Mouse (Mus musculus): ENCODE results near the gene Dlg3.

Dlg3 gene

DNA sequence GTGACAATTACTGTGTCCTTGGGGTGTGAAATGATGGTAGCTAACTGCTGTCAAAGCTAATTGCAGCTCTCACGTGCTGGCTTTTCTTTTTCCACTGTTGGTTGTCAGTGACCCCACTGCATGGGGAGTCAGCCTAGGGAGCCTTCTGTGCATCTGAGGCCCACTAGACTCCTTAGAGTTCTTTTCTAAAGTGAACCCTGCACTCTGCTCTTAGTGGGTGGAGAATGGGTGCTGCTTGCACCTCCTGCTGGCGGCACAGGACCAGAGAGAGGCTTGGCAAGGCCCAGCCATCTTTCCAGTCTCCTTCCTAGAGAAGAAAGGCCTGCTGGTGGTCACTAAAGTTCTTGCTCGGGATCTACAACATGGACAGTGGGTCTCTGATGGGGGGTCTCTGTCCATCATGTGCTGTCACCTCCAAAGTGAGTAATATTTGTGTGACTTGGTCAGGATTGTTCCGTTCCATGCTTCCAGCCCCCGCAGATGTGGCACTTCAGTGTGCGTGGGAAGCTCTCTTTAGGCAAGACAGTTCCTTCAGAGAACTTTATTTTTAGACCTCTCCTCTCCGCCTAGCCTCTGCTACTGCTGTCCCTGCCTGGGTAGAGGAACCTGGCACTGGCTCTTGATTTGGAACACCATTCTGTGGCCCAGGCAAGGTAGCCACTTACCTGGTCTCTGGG lies 30.5 kb downstream of the Dlg3 start:
- no peak for DNase-seq

DNA sequence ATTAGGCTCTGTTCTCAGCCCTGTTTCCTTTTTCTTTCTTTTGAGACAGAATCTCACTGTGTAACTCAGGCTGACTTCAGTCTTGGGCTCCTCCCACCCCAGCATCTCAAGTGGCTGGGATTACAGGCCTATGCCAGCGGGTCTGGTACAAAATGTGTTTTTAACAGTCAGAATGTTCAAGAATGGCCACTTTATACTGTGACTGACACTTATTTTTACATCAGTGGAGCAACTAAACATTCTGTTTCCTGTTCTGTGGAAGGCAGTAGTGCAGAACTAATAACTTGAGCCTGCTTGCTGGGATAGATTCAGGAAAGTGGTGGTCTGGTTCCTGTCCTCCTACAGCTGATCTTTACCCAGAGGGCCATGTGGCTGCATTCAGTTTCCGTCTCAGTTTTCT lies 33.1 kb downstream of the Dlg3 start:
- no peak for DNase-seq

DNA sequence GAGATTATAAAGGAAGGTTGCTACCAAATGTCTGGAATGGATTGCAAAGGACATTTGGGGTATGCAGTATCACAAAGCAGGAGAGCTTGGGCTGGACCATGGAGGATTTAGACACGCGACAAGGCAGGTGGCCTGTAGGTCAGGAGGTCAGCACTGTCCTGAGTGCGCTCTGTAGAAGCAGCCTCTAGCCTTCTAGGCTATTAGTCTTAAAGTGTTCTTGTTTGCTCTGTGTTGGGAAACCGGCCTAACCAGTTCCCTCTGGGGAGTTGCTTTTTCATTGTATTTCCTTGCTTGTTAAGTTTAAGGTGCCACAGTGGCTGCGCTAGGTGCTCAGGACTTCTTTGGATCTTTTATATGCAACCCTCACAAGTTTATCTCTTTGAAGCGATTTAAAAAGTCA lies 34.5 kb downstream of the Dlg3 start:
- no peak for DNase-seq

DNA sequence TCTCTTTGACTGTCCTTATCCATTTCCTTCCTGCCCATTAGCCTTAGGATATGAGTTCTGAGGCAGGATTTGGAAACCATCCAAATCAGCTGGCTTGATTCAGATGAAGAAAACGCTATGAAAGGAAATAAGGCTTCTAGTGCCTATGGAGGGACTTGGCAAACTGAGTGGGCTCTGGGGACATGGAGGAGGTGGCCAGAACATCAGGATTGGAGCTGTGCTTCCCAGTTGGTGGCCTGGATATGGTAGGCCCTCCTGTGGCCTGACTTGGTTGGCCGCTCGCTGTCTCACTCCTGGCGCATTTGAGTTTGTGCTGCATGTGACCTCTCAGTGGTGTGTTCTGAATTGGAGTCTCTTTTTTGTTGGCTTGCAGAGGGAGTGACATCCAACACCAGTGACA lies 43.6 kb downstream of the Dlg3 start:
- DNase-seq = no peak

DNA sequence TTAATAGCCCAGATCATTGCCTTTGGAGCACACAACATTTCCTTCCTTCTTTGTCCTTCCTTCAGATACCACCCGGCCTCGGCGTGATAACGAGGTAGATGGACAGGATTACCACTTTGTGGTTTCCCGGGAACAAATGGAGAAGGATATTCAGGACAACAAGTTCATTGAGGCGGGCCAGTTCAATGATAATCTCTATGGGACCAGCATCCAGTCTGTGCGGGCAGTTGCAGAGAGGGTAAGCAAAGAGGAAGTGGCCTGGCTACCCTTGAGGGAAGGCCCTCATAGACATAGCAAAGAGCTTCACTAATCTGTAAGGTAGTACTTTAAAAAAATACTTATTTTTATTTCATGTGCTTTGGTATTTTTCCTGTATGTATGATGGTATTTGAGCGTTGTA lies 46.6 kb downstream of the Dlg3 start:
- DNase-seq = no peak

DNA sequence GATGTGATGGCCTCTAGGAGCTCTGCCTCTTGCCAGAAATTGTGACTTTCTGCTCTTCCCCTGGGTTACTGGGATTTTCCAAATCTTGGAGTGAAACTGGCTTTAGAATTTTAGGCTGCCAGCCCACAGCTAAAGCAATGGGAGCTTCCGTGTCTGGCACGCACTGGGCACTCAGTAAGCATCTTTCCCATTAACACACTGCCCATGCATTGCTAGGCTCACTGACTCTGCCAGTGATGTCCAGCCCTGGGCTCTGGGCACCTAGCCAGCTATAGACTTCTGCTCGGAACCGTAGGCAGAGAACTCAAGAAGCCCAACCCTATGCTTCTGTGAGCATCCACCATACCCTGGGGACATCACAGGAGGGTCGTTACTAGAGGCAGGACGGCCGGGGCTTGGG lies 48.2 kb downstream of the Dlg3 start:
- no peak for DNase-seq

DNA sequence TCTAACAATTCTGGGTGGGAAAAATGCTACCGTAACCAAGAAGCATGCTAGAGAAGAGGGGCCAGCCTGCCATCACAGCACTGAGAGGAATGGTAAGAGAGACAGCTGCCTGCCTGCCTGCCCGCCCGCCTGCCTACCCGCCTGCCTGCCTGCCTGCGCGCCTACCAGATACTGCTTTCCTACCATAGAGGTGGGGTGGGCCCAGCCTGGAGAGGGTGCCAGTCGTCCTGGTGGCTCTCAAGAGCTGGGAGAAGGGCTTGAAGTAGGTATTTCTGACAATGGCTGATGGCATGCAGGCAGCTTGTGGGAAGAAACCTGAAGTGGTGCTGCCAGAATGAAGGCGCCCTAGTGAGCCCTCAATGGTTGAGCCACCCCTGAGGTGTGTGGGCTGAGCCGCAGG lies 51.2 kb downstream of the Dlg3 start:
- no peak for DNase-seq

DNA sequence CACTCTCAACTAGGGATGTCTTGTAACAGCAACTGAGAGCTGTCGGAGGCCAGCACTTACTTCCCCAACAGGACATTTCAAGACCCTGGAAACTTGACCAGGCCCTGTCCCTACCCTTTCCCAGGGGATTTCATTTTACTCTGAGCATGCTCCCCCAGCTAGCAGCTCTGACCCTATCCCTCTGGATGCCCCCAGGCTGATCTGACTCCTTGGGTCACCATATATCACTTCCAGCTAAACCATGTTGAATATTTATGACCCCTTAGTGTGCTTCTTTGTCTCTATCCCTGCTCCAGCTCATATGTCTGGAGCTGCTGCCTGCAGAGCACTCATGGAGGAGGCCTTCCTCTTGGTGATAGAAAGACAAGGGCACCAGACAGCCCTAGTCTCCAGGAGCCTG lies 53.6 kb downstream of the Dlg3 start:
- peak; percentile 14 for DNase-seq

DNA sequence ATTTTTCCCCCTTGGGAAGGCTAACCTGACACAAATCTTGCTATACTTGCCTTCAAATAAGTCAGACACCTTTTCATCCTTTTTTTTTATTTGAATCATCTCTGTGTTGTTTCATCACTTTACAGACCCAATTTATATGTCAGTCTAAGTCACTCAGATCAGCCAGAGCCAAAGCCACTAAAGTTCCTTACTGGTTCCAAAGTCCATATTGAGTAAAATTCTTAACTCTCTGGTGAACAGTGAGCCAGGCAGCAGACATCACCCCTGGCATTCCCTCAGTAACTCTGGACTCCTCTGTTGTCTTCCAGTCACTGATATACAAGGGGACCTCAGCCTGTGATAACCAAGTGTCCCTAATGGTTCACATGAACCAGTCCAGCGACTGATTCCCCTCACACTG lies 58.0 kb downstream of the Dlg3 start:
- DNase-seq = no peak

DNA sequence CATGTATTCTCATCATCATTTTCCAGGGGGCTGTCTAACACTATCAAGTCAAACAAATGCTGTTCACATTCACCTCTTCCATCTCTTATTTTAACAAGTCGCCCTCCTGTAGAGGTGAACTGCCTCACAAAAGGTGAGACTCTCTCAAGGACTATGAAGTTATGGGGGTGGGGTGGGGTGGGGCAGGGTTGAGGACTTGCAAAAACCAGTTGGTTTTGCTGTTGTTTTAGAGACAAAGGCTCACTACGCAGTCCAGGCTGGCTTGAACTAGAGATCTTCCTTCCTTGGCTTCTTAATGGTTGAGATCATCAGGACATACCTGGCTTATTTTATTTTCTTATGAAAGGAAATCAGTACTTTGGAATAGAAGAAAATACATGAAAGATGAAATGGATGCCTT lies 65.3 kb downstream of the Dlg3 start:
- no peak for DNase-seq

DNA sequence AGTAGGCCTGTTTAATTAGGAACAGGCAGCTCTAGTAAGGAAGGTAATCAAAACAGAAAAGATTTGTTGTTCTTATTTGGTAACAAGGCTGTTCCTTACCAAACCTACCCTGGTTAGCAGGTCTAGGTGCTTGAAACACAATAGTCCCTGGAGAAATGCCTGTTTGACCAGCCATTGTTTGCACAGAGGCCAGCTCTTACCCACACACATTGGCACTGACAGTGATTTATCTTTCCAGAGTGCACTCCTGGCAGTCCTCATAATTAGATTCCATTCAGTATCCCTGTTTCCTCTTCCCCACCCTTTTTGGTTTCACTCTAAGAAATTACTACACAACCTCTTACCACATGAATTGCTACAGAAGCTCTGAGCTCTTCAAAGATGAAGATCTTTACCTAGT lies 71.7 kb downstream of the Dlg3 start:
- DNase-seq = no peak

Measured in embryo, embryonic 11 days (tissue).